Mouse (Mus musculus) brain, embryonic 18.5 days (tissue): Measurements from ENCODE around the gene Kars.

Source experiments
- DNase-seq: peaks from one replicate; pipeline ENCODE4 v3.0.0-alpha.2; 2012; ENCODE audit warnings: low read depth, low spot score

Kars gene

DNA sequence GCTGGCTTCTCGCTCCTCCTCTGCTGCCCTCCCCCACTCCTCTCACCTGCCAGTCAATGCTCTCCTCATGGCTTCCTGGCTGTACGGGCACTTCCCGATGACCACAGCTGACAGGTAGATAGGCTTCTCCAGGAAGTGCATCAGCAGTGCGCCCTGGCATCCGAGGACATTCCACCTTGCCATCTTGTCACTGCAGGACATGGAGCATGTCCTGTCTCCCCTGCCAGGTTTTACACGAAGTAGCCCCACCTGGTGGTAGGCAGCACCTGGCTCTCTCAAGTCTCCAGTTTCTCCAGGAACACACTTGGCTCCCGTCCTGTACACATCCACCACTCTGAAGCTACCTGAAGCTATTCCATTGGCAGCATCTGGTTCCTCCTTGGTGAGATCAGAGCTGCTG lies 29.0 kb downstream of the Kars start:
- no peak for DNase-seq

DNA sequence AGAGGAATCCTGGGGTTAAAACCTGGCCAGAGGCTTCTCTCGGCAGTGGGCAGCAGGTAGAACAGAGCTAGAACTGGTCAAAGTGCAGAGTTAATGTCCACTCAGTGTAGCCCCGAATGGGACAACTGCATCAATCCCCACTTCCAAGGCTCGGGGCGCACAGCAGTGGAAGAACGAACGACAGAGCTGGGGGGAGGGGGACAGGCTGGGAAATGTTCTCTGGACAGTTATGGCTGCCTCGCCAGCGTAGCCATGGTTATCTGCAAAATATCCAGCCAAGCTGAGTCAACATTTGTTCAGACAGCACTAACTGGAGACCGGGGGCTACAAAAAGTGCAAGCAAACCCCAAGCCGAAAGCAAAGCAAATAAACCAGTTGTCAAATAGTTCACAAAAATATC lies 33.0 kb downstream of the Kars start:
- no peak for DNase-seq

GRCm38 (mm10) chr8:111976326-111976725 lies 34.8 kb downstream of the Kars start:
- no peak for DNase-seq

DNA sequence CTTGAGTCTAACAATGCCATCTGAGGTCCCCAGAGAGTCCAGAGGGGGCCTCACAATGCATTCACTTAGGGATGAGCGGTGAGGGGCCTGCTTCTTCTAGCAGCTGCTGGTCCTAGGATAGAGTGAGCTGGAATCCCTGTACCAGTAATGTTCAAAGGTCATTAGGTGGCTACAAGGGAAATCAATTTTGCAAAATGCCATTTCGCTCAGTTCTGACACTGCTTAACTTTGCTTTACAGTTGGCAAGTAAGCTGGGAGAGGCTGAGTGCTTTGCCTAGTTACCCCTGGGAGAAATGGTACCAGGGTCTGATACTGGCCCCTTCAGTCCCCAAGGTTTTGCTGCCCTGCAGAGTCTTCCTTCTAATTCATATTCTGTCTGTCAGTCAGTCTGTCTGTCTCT lies 35.4 kb downstream of the Kars start:
- no peak for DNase-seq

DNA sequence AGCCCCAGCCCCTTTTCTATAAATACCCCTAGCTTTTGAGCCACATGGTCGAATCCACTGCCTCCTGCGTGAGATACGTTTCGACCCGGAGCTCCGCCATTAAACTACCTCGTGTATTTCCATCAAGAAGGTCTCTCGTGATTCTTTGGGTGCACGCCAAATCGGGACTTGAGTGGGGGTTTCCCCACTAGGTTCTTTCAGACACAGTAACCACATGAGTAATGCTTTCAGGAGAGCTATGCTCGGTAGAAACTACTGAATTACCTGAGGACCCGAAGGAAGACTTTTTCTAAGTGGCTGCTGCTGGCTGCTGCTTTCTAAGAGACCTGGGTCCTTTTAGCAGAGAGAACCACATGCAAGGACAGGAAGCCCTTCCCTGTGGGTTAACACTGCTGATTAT lies 37.0 kb downstream of the Kars start:
- no peak for DNase-seq

- no peak for DNase-seq
These were observed 42.1 kb downstream of the Kars start for GRCm38 (mm10) chr8:111968991-111969390.

DNA sequence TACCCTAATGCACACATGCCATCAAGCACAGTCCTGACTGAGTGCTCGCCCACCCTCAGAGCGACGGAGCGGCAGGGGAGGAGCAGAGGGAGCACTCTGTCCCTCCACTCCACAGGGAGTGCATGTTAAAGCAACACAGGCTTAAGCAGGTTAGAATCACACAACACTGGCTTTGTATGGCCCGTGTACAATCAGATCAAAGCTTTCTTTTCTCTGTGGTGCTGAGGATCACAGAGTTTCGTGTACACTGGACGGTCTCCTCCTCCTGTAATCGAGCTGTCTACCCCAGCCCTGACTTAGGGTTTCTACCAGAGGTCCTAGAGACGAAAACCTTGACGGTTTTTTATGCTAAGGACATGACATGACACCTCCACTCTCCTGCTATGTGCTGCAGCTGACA lies 42.6 kb downstream of the Kars start:
- DNase-seq, result no peak

GRCm38 (mm10) chr8:111967246-111967870 lies 43.8 kb downstream of the Kars start:
- DNase-seq, result no peak

- no peak for DNase-seq
These were observed 46.1 kb downstream of the Kars start for GRCm38 (mm10) chr8:111964849-111965561.

GRCm38 (mm10) chr8:111964351-111964750 lies 46.8 kb downstream of the Kars start:
- no peak for DNase-seq

DNA sequence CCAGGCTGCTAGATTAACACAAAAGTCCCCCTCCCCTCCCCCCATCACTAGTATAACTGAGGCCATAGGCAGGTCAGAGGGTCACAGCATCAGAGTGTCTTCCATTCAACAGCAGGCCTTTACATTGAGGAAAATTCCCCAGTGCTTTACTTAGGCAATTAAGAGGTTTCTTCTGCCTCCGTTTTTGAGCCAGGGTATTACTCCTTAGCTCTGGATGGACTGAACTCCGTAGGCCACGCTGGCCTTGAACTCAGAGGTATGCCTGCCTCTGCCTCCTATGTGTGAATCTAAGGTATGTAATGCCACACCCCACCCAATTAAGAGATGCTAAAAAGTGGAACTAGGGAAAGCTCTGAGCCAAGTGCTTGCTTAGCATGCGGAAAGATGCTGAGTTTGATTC lies 47.6 kb downstream of the Kars start:
- no peak for DNase-seq

DNA sequence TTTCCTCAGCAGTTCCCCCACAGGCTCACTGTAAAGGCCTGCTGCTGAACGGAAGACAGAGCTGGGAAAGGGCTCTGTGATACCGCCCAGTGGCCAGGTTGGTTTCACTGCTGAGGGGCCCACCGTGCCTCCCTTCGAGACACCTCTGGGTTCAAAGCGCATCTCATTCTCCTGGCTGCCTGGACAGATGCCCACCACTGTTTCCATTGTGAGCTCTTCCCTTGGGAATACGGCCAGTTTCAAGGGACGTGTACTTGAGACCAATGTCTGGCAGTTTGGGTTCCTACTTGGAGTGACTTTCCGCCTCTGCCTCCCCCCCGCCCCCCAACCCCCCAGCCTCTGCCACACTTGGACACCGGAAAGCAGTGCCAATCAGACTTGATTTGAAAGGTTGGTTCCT lies 48.0 kb downstream of the Kars start:
- DNase-seq, result no peak

DNA sequence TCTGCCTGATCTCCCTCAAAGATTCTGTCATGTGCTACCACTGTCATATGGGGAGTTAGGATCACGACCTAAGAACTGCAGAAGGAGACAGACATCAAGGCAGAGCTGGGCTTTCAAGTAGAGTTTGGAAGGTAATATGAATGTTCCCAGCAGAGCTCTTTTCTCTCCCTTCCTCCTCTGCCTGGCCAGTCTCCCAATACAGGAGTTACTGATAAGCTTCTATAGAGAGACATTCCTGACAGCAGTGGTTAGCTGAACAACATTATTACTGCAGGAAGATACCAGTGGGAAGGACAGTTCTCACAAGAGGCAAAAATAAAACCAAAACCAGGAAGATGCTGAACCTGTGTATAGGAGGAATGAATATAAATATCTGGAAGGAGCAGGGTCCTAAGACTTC lies 48.5 kb downstream of the Kars start:
- no peak for DNase-seq

DNA sequence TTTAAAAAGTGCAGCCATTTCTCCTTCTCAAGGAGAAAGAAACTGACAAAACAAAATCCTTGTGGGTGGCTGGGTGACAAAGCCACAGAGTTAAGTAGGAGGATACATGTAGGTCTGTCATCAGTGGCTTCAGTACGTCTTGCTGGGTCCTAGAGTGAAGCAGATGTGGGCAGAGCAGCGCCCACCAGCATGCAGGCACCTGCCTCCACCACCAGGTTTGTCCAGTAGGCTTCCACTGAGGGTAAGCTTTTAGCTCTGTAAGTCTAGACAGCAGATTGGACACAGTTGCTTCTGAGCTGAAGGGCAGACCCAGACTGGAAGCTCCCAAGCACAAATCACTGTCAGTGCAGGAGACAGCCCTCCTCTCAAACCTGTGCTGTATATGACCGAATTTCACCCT lies 49.8 kb downstream of the Kars start:
- no peak for DNase-seq

DNA sequence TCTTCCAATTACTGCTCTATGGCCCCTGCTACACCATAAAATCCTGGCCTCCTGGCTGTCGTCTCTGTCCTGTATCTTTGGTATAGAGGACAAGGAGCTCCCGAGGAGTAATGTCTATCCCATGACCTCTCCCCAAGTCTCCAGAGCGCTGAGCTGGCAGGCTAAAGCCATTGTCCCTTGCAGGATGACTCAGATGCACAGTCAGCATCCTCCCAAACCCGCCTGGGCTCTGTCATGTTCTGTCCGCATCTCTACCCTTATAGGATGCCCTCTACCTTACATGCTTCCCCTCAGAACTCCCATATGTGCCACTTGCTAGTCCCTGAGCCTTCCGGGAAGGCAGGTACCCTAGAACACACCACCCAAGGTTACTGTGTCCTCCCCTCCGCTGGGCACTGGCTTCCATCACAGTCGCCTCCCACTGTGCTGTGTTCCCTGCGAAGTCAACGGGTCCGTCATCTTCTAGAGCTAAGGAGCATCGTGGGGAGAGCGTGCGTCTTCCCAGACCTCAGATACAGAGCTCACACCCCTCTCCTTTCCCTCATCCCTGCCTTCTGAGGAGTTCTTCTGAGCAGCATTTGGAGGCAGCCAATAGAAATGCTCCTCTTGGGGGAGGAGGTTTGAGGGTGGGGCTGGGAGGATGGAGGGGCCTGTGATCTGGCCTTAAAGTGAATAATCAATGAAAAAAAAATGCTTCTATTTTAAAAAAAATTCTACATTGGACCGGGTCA lies 50.4 kb downstream of the Kars start:
- DNase-seq, result no peak

DNA sequence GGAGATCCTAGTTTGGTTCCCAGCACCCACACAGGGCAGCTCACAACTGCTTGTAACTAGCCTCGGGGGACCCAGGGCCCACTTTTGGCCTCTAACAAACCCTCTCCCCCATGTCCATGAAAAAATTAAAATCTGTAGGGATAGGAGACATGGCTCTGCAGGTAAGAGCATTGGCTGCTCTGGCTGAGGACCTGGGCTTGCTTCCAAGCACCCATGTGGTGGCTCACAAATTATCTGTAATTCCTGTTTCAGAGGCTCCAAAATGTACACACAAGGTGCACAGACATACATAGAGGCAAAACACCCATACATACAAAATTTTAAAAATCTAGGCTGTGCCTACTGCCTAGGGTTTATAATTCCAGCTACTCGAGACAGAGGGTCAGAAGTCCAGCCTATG lies 53.9 kb downstream of the Kars start:
- no peak for DNase-seq

- no peak for DNase-seq
These were observed 55.2 kb downstream of the Kars start for GRCm38 (mm10) chr8:111955879-111956278.

DNA sequence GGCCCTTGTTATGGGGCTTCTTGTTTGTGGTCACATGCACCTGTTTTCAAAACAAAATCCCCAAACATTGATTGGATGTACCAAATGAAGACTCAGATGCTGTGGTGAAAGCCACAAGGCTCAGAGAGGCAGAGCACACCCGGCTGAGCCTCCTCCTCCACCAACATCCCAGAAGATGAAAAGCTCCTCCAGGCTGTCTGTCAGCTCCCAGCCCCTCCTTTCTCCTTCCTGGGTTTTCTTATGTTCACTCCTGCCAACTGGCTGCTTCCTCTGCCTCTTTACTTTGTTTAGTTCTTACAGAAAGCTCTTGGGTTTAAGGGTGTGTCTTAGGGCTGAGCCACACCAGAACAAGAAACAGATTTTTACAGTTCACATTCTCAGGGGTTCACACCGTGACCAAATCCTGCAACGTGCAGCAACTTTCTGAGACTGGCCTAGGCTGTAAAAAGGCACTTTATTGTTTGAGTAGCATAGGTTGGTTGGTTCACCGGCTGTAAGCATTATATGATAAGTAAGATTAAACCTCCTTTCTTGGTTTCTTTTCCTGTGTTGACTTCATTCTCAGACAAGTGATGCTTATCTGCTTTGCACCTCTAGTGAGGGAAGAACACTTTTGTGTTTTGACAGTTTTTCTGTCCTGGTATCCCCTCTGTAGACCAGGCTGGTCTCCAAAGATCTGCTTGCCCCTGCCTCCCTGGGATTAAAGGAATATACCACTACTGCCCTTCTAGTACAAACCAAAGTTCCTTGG lies 56.1 kb downstream of the Kars start:
- no peak for DNase-seq

GRCm38 (mm10) chr8:111951936-111952335 lies 59.2 kb downstream of the Kars start:
- no peak for DNase-seq

DNA sequence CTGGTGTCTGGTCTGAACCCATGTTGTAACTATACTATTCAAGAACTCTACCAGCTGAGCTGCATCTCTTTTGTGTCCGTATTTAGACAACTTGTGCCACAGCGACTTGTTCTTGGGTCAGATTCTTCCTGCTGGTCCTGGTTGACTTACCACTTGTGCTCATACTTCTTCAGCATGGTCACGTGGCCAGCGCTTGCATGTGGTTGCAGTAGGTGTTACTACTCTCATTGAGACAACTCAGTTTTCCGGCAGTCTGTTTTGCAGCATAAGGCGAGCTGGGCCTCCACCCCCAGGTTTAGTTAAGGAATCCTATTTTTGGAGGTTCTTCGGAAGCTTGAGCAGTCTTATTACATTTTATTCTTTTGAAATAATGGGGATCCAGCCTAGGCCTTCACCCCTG lies 59.8 kb downstream of the Kars start:
- DNase-seq, result no peak

- no peak for DNase-seq
These were observed 60.3 kb downstream of the Kars start for GRCm38 (mm10) chr8:111950846-111951245.

DNA sequence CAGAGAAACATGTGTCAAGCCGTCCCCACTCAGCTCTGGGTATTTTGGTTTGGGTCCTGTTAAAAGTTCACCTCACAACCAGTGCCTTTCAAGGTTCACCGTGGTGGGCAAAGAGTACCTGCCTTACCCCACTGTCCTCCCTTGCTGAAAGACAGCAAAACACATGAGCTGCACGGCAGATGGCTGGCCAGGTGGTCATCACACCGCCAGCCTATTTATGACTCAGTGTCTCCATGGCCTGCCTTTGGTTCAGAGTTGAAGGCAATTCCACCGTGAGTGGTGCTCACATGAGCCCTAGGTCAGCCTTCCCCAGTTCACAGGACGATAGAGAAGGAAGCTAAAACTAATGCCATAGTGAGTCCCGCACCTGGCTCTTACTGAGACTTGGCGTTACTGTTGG lies 63.2 kb downstream of the Kars start:
- no peak for DNase-seq
